Mouse (Mus musculus): Measurements from ENCODE around the gene Dll4. TPM values are rescaled to one million over a fixed set of nuclear protein-coding genes. Genes with fewer than 3 reads are reported as not detected.

The Dll4 gene
- polyA plus RNA-seq, 1 experiment from 2014 or later, result 5.8 TPM

- no peak overlapping the region for H3K4me3 ChIP-seq (replicated peaks)
- H3K4me2 ChIP-seq (replicated peaks), result no peak overlapping the region
- H3K27ac ChIP-seq (replicated peaks), result no peak overlapping the region
- H3K27me3 ChIP-seq, result no peaks in the 10 kb centered on the region
- H3K4me1 ChIP-seq, result peaks cover 11% of the 10 kb centered on the region
- peaks cover 84% of the 10 kb centered on the region for H3K36me3 ChIP-seq
- 94% methylated on average over 18 of the region's 18 CpGs for WGBS
- no peaks in the 10 kb centered on the region for H3K9me3 ChIP-seq (replicated peaks)
- no peak overlapping the region for H3K9ac ChIP-seq
- no peak for ATAC-seq (ENCODE audit: insufficient number of reproducible peaks, low FRiP score, low TSS enrichment, low read depth)
These were observed 31.2 kb upstream of the Dll4 start for GRCm38 (mm10) chr2:119294411-119294810.

- Histone ChIP-seq H3K4me2 (replicated peaks) (no peak overlapping the region), H3K27ac (replicated peaks) (no peak overlapping the region), H3K9me3 (replicated peaks) (no peaks in the 10 kb centered on the region), H3K4me3 (replicated peaks) (no peak overlapping the region), H3K9ac (no peak overlapping the region), H3K36me3 (peaks cover 69% of the 10 kb centered on the region), H3K27me3 (no peaks in the 10 kb centered on the region), H3K4me1 (peaks cover 22% of the 10 kb centered on the region)
- ATAC-seq (ENCODE audit: insufficient number of reproducible peaks, low FRiP score, low TSS enrichment, low read depth), result no peak
- 92% methylated on average over 12 of the region's 12 CpGs for WGBS
These were observed 28.8 kb upstream of the Dll4 start for GRCm38 (mm10) chr2:119296756-119297155.

- Histone ChIP-seq H3K4me2 (replicated peaks) (no peak overlapping the region), H3K9ac (no peak overlapping the region), H3K36me3 (peaks cover 62% of the 10 kb centered on the region), H3K4me3 (replicated peaks) (no peak overlapping the region), H3K27me3 (no peaks in the 10 kb centered on the region), H3K27ac (replicated peaks) (no peak overlapping the region), H3K4me1 (peaks cover 22% of the 10 kb centered on the region), H3K9me3 (replicated peaks) (no peaks in the 10 kb centered on the region)
- 94% methylated on average over 19 of the region's 19 CpGs for WGBS
- ATAC-seq (ENCODE audit: insufficient number of reproducible peaks, low FRiP score, low TSS enrichment, low read depth), result no peak
These were observed 28.1 kb upstream of the Dll4 start for GRCm38 (mm10) chr2:119297506-119297905.

GRCm38 (mm10) chr2:119298330-119298729 is 27.3 kb upstream of the Dll4 start:
- Histone ChIP-seq H3K27me3 (no peaks in the 10 kb centered on the region), H3K4me2 (replicated peaks) (no peak overlapping the region), H3K36me3 (peaks cover 53% of the 10 kb centered on the region), H3K9ac (no peak overlapping the region), H3K4me1 (peaks cover 22% of the 10 kb centered on the region), H3K4me3 (replicated peaks) (no peak overlapping the region), H3K9me3 (replicated peaks) (no peaks in the 10 kb centered on the region), H3K27ac (replicated peaks) (no peak overlapping the region)
- no peak for ATAC-seq (ENCODE audit: insufficient number of reproducible peaks, low FRiP score, low TSS enrichment, low read depth)
- WGBS, result 42% methylated on average over 5 of the region's 5 CpGs

- Histone ChIP-seq H3K27me3 (no peaks in the 10 kb centered on the region), H3K36me3 (peaks cover 48% of the 10 kb centered on the region), H3K27ac (replicated peaks) (no peak overlapping the region), H3K9ac (no peak overlapping the region), H3K4me3 (replicated peaks) (no peak overlapping the region), H3K4me1 (peaks cover 22% of the 10 kb centered on the region), H3K4me2 (replicated peaks) (no peak overlapping the region), H3K9me3 (replicated peaks) (no peaks in the 10 kb centered on the region)
- 81% methylated on average over 2 of the region's 2 CpGs for WGBS
- no peak for ATAC-seq (ENCODE audit: insufficient number of reproducible peaks, low FRiP score, low TSS enrichment, low read depth)
These were observed 26.7 kb upstream of the Dll4 start for GRCm38 (mm10) chr2:119298839-119299238.

- peak; percentile 80 for ATAC-seq (ENCODE audit: insufficient number of reproducible peaks, low FRiP score, low TSS enrichment, low read depth)
- Histone ChIP-seq H3K36me3 (peaks cover 35% of the 10 kb centered on the region), H3K9me3 (replicated peaks) (no peaks in the 10 kb centered on the region), H3K4me2 (replicated peaks) (peak overlapping the region; percentile 36), H3K27me3 (no peaks in the 10 kb centered on the region), H3K9ac (no peak overlapping the region), H3K27ac (replicated peaks) (0 out of 2 replicates have a peak overlapping the region, but pooled peaks have one; percentile 34), H3K4me3 (replicated peaks) (0 out of 2 replicates have a peak overlapping the region, but pooled peaks have one; percentile 11), H3K4me1 (peaks cover 29% of the 10 kb centered on the region)
- 8% methylated on average over 15 of the region's 15 CpGs for WGBS
These were observed 25.4 kb upstream of the Dll4 start for GRCm38 (mm10) chr2:119299981-119300818.

GRCm38 (mm10) chr2:119300819-119301493 is 24.6 kb upstream of the Dll4 start:
- Histone ChIP-seq H3K27me3 (no peaks in the 10 kb centered on the region), H3K36me3 (peaks cover 32% of the 10 kb centered on the region), H3K9me3 (replicated peaks) (no peaks in the 10 kb centered on the region), H3K4me2 (replicated peaks) (peak overlapping the region; percentile 36), H3K9ac (no peak overlapping the region), H3K27ac (replicated peaks) (peak overlapping the region; percentile 34), H3K4me1 (peaks cover 29% of the 10 kb centered on the region), H3K4me3 (replicated peaks) (no peak overlapping the region)
- peak; percentile 8; the same call in 1 of the 2 replicates for ATAC-seq (ENCODE audit: insufficient number of reproducible peaks, low FRiP score, low TSS enrichment, low read depth)
- 40% methylated on average over 7 of the region's 7 CpGs for WGBS

- ATAC-seq (ENCODE audit: insufficient number of reproducible peaks, low FRiP score, low TSS enrichment, low read depth), result no peak
- Histone ChIP-seq H3K27ac (replicated peaks) (no peak overlapping the region), H3K36me3 (peaks cover 15% of the 10 kb centered on the region), H3K4me2 (replicated peaks) (no peak overlapping the region), H3K9ac (no peak overlapping the region), H3K4me3 (replicated peaks) (no peak overlapping the region), H3K9me3 (replicated peaks) (no peaks in the 10 kb centered on the region), H3K27me3 (no peaks in the 10 kb centered on the region), H3K4me1 (peaks cover 29% of the 10 kb centered on the region)
- 62% methylated on average over 6 of the region's 6 CpGs for WGBS
These were observed 22.7 kb upstream of the Dll4 start for GRCm38 (mm10) chr2:119302876-119303275.

- Histone ChIP-seq H3K36me3 (peaks cover 4% of the 10 kb centered on the region; the same call in 1 of the 2 replicates), H3K4me1 (peaks cover 27% of the 10 kb centered on the region), H3K9me3 (replicated peaks) (no peaks in the 10 kb centered on the region), H3K9ac (no peak overlapping the region), H3K27me3 (no peaks in the 10 kb centered on the region), H3K4me2 (replicated peaks) (no peak overlapping the region), H3K4me3 (replicated peaks) (no peak overlapping the region), H3K27ac (replicated peaks) (no peak overlapping the region)
- whole genome bisulfite sequencing, result 54% methylated on average over 3 of the region's 3 CpGs
- ATAC-seq (ENCODE audit: insufficient number of reproducible peaks, low FRiP score, low TSS enrichment, low read depth), result no peak
These were observed 21.2 kb upstream of the Dll4 start for GRCm38 (mm10) chr2:119304391-119304790.

GRCm38 (mm10) chr2:119304798-119305208 is 20.8 kb upstream of the Dll4 start:
- Histone ChIP-seq H3K27ac (replicated peaks) (no peak overlapping the region), H3K4me1 (peaks cover 23% of the 10 kb centered on the region), H3K27me3 (no peaks in the 10 kb centered on the region), H3K9me3 (replicated peaks) (no peaks in the 10 kb centered on the region), H3K4me3 (replicated peaks) (no peak overlapping the region), H3K4me2 (replicated peaks) (no peak overlapping the region), H3K9ac (no peak overlapping the region), H3K36me3 (no peaks in the 10 kb centered on the region)
- WGBS, result 27% methylated on average over 3 of the region's 3 CpGs
- ATAC-seq (ENCODE audit: insufficient number of reproducible peaks, low FRiP score, low TSS enrichment, low read depth), result peak; percentile 24; the same call in 1 of the 2 replicates

GRCm38 (mm10) chr2:119311544-119311943 is 14.0 kb upstream of the Dll4 start:
- no peak overlapping the region for H3K4me3 ChIP-seq (replicated peaks)
- 0 out of 2 replicates have a peak, but pooled peaks cover 2% of the 10 kb centered on the region for H3K27me3 ChIP-seq
- H3K9ac ChIP-seq, result no peak overlapping the region
- ATAC-seq (ENCODE audit: insufficient number of reproducible peaks, low FRiP score, low TSS enrichment, low read depth), result no peak
- 37% methylated on average over 12 of the region's 12 CpGs for WGBS
- H3K36me3 ChIP-seq, result no peaks in the 10 kb centered on the region
- no peaks in the 10 kb centered on the region for H3K4me1 ChIP-seq
- no peaks in the 10 kb centered on the region for H3K9me3 ChIP-seq (replicated peaks)
- no peak overlapping the region for H3K4me2 ChIP-seq (replicated peaks)
- no peak overlapping the region for H3K27ac ChIP-seq (replicated peaks)
